9 mouse cellular contexts compared by ENCODE assay signal in genomic region chr4:106861871-106862270, GRCm38 (mm10). TPM values are rescaled to one million over a fixed set of nuclear protein-coding genes. Genes with fewer than 3 reads are reported as not detected.
DNase-seq lines count a peak whose midpoint lies in the region; ATAC-seq and TF ChIP-seq lines count a peak whose summit lies in the region.
"Had no signal": no experiment of that assay in that cellular context is flagged by ENCODE, and none has a peak within 500 bp of the region (broad histone marks: within the 10 kb centered on the region; RNA-seq: fewer than 3 reads in every experiment).

No protein-coding gene starts in this region.

- H3K4me1 ChIP-seq in heart, embryonic 12.5 days (replicated peaks), result peaks cover 75% of the 10 kb centered on the region
- peaks cover 2% of the 10 kb centered on the region; the same call in 1 of the 2 replicates for H3K4me1 ChIP-seq in liver, adult 2 months (ENCODE audit: control insufficient read depth, insufficient read depth, low read length)
- H3K4me1 ChIP-seq in embryonic facial prominence, embryonic 11.5 days (ENCODE audit: control insufficient read depth, insufficient read depth, low read length), result peaks cover 26% of the 10 kb centered on the region
- H3K4me1 ChIP-seq in liver, embryonic 11.5 days (replicated peaks; ENCODE audit: control insufficient read depth, insufficient read depth, low read length), result peaks cover 31% of the 10 kb centered on the region
- peaks cover 27% of the 10 kb centered on the region for H3K4me1 ChIP-seq in midbrain, embryonic 11.5 days (ENCODE audit: control insufficient read depth, insufficient read depth, low read length)

- no peak for ATAC-seq in heart, embryonic 12.5 days (ENCODE audit: insufficient number of reproducible peaks, low FRiP score)
- ATAC-seq in embryonic facial prominence, embryonic 11.5 days (replicated peaks; ENCODE audit: insufficient number of reproducible peaks, low FRiP score, low TSS enrichment, low read depth), result no peak
- ATAC-seq in liver, embryonic 11.5 days (replicated peaks; ENCODE audit: low FRiP score), result no peak
- no peak for ATAC-seq in midbrain, embryonic 11.5 days (ENCODE audit: low FRiP score)

- no peaks in the 10 kb centered on the region for H3K9me3 ChIP-seq in heart, embryonic 12.5 days (replicated peaks)
- no peaks in the 10 kb centered on the region for H3K9me3 ChIP-seq in embryonic facial prominence, embryonic 11.5 days (replicated peaks; ENCODE audit: control insufficient read depth, low read length)
- no peaks in the 10 kb centered on the region for H3K9me3 ChIP-seq in liver, embryonic 11.5 days (ENCODE audit: control insufficient read depth, low read length)
- no peaks in the 10 kb centered on the region for H3K9me3 ChIP-seq in midbrain, embryonic 11.5 days (ENCODE audit: control insufficient read depth, low read length)

- no peak for DNase-seq in heart, adult 9 months (ENCODE audit: low spot score in 2 of 2)
- no peak for DNase-seq in liver, adult 2 months (ENCODE audit: extremely low read depth, low read depth, low spot score)
- DNase-seq in liver, result no peak
- DNase-seq in embryonic facial prominence, embryonic 11.5 days (ENCODE audit: low spot score), result no peak
- DNase-seq in liver, embryonic 11.5 days (ENCODE audit: low spot score), result no peak
- no peak for DNase-seq in left cerebral cortex, adult 9 months (ENCODE audit: low spot score in 2 of 2)
- no peak for DNase-seq in midbrain, embryonic 11.5 days (ENCODE audit: low spot score, missing footprints)
- DNase-seq: cerebellum, adult 11-12 months had no signal

- no peak overlapping the region for H3K4me2 ChIP-seq in heart, embryonic 12.5 days
- H3K4me2 ChIP-seq in embryonic facial prominence, embryonic 11.5 days (ENCODE audit: low read depth, low read length), result no peak overlapping the region
- peak overlapping the region; percentile 26 for H3K4me2 ChIP-seq in liver, embryonic 11.5 days
- no peak overlapping the region for H3K4me2 ChIP-seq in midbrain, embryonic 11.5 days

- no peak for TF ChIP-seq CTCF in liver, adult 2 months (IDR thresholded peaks at IDR 0.05; ENCODE audit: low read depth, low read length)

- no peak overlapping the region for H3K9ac ChIP-seq in heart, embryonic 12.5 days
- H3K9ac ChIP-seq in liver, adult 2 months (ENCODE audit: low read depth, low read length), result no peak overlapping the region
- no peak overlapping the region; the same call in 1 of the 2 replicates for H3K9ac ChIP-seq in embryonic facial prominence, embryonic 11.5 days (replicated peaks; ENCODE audit: low read length)
- no peak overlapping the region for H3K9ac ChIP-seq in liver, embryonic 11.5 days (ENCODE audit: low read depth, low read length)
- no peak overlapping the region for H3K9ac ChIP-seq in midbrain, embryonic 11.5 days (ENCODE audit: low read length)

- WGBS in heart, embryonic 12.5 days, result 53% methylated on average over 8 of the region's 8 CpGs
- 68% methylated on average over 8 of the region's 8 CpGs for WGBS in liver, adult 2 months
- WGBS in embryonic facial prominence, embryonic 11.5 days, result 76% methylated on average over 8 of the region's 8 CpGs
- WGBS in liver, embryonic 11.5 days, result 49% methylated on average over 8 of the region's 8 CpGs
- 76% methylated on average over 8 of the region's 8 CpGs for WGBS in midbrain, embryonic 11.5 days

- no peaks in the 10 kb centered on the region for H3K27me3 ChIP-seq in heart, embryonic 12.5 days (replicated peaks)
- H3K27me3 ChIP-seq in liver, adult 2 months (ENCODE audit: control insufficient read depth, insufficient read depth, low read length), result no peaks in the 10 kb centered on the region
- no peaks in the 10 kb centered on the region for H3K27me3 ChIP-seq in embryonic facial prominence, embryonic 11.5 days (ENCODE audit: control insufficient read depth, insufficient read depth, low read length)
- no peaks in the 10 kb centered on the region for H3K27me3 ChIP-seq in liver, embryonic 11.5 days (replicated peaks; ENCODE audit: control insufficient read depth, insufficient read depth, low read length)
- H3K27me3 ChIP-seq in midbrain, embryonic 11.5 days (ENCODE audit: control insufficient read depth, insufficient read depth, low read length), result no peaks in the 10 kb centered on the region

- H3K36me3 ChIP-seq in heart, embryonic 12.5 days, result no peaks in the 10 kb centered on the region
- no peaks in the 10 kb centered on the region for H3K36me3 ChIP-seq in liver, adult 2 months (ENCODE audit: control insufficient read depth, insufficient read depth, low read length)
- H3K36me3 ChIP-seq in embryonic facial prominence, embryonic 11.5 days (replicated peaks; ENCODE audit: control insufficient read depth, insufficient read depth, low read depth, low read length), result no peaks in the 10 kb centered on the region
- H3K36me3 ChIP-seq in liver, embryonic 11.5 days (ENCODE audit: control insufficient read depth, insufficient read depth, low read length), result no peaks in the 10 kb centered on the region
- H3K36me3 ChIP-seq in midbrain, embryonic 11.5 days (ENCODE audit: control insufficient read depth, insufficient read depth, low read length), result no peaks in the 10 kb centered on the region

- H3K27ac ChIP-seq in heart, embryonic 12.5 days (ENCODE audit: poor library complexity, severe bottlenecking), result peak overlapping the region; percentile 53
- H3K27ac ChIP-seq in liver, adult 2 months (replicated peaks; ENCODE audit: insufficient read depth, low read depth, low read length), result 0 out of 2 replicates have a peak overlapping the region, but pooled peaks have one; percentile 10
- H3K27ac ChIP-seq in embryonic facial prominence, embryonic 11.5 days (replicated peaks; ENCODE audit: low read depth, low read length), result 0 out of 2 replicates have a peak overlapping the region, but pooled peaks have one; percentile 6
- peak overlapping the region; percentile 50; the same call in 1 of the 2 replicates for H3K27ac ChIP-seq in liver, embryonic 11.5 days (ENCODE audit: low read depth, low read length)
- H3K27ac ChIP-seq in midbrain, embryonic 11.5 days (ENCODE audit: low read depth, low read length), result no peak overlapping the region

- no peaks in the 10 kb centered on the region for H3K79me2 ChIP-seq in liver, adult 2 months (ENCODE audit: control insufficient read depth, insufficient read depth, low read length)

- TF ChIP-seq POLR2A in liver, adult 2 months (IDR thresholded peaks at IDR 0.05; ENCODE audit: extremely low read depth, insufficient read depth, low read length), result no peak

- no peak overlapping the region for H3K4me3 ChIP-seq in heart, embryonic 12.5 days
- no peak overlapping the region for H3K4me3 ChIP-seq in liver, adult 2 months (ENCODE audit: insufficient read depth, low read depth, low read length)
- H3K4me3 ChIP-seq in embryonic facial prominence, embryonic 11.5 days (ENCODE audit: low read depth, low read length), result no peak overlapping the region
- no peak overlapping the region for H3K4me3 ChIP-seq in liver, embryonic 11.5 days (ENCODE audit: low read depth, low read length)
- H3K4me3 ChIP-seq in midbrain, embryonic 11.5 days (ENCODE audit: low read depth, low read length), result no peak overlapping the region

RNA-seq across cellular contexts. Expression of gene Ssbp3, which starts 48.6 kb away (rescaled TPM):
- 101 and 105 TPM in 2 replicates for polyA plus RNA-seq in heart, embryonic 12.5 days (2016; fragmentation: Nextera tagmentation; extraction: Ambion mirVana)
- 12.9 and 19.8 TPM in 2 replicates for total RNA-seq in liver, adult 2 months (2014; rRNA removed)
- 32.8 and 36.7 TPM in 2 replicates for polyA plus RNA-seq in liver, adult 2 months (2012; rRNA removed)
- 129 and 138 TPM in 2 replicates for polyA plus RNA-seq in embryonic facial prominence, embryonic 11.5 days (2014; fragmentation: Nextera tagmentation; extraction: Ambion mirVana)
- 71.1 and 89.0 TPM in 2 replicates for polyA plus RNA-seq in liver, embryonic 11.5 days (2014; fragmentation: Nextera tagmentation; extraction: Ambion mirVana)
- 124 and 132 TPM in 2 replicates for polyA plus RNA-seq in midbrain, embryonic 11.5 days (2014; fragmentation: Nextera tagmentation; extraction: Ambion mirVana)

RNA-seq across cellular contexts. Expression of gene Acot11, which starts 57.1 kb away (rescaled TPM):
- 4.1 and 5.6 TPM in 2 replicates for polyA plus RNA-seq in heart, embryonic 12.5 days (2016; fragmentation: Nextera tagmentation; extraction: Ambion mirVana)
- 1.8 and 4.8 TPM in 2 replicates for total RNA-seq in liver, adult 2 months (2014; rRNA removed)
- 6.3 and 14.3 TPM in 2 replicates for polyA plus RNA-seq in liver, adult 2 months (2012; rRNA removed)
- 1.1 and 1.2 TPM in 2 replicates for polyA plus RNA-seq in embryonic facial prominence, embryonic 11.5 days (2014; fragmentation: Nextera tagmentation; extraction: Ambion mirVana)
- polyA plus RNA-seq in liver, embryonic 11.5 days (2014; fragmentation: Nextera tagmentation; extraction: Ambion mirVana), result 2.9 and 3.9 TPM in 2 replicates
- polyA plus RNA-seq in midbrain, embryonic 11.5 days (2014; fragmentation: Nextera tagmentation; extraction: Ambion mirVana), result 1.3 TPM in 2 replicates
